Mouse (Mus musculus): Measurements from ENCODE around the gene Hist1h3g. TPM values are rescaled to one million over a fixed set of nuclear protein-coding genes. Genes with fewer than 3 reads are reported as not detected.

Gene Hist1h3g
- total RNA-seq, 1 experiment from 2014 or later, result not detected

Other genes with a start within 250 kb of the Hist1h3g start
- gene Zfp322a, start 166.2 kb upstream of the Hist1h3g start, total RNA-seq (2017), result 27.6 to 70.6 TPM (median 42.7 TPM) in 3 replicates
- gene Abt1, start 111.6 kb upstream of the Hist1h3g start, total RNA-seq (2017), result 12.1 to 15.9 TPM (median 13.2 TPM) in 3 replicates
- not detected in 3 replicates for gene Btn1a1, start 69.5 kb upstream of the Hist1h3g start, total RNA-seq (2017)
- gene Btn2a2, start 46.6 kb upstream of the Hist1h3g start, total RNA-seq (2017), result not detected in 3 replicates
- 24.5 to 149 TPM (median 46.4 TPM) in 3 replicates for gene Hist1h4h, start 4.4 kb upstream of the Hist1h3g start, total RNA-seq (2017)
- gene Hist1h2af, start 1.5 kb upstream of the Hist1h3g start, total RNA-seq (2017), result 1.4 to 11.6 TPM in 2 of 3 replicates, not detected in the other
- gene Hist1h2bh, start 8.0 kb downstream of the Hist1h3g start, total RNA-seq (2017), result 0.21 to 4.4 TPM (median 2.1 TPM) in 3 replicates
- gene Hist1h3f, start 8.6 kb downstream of the Hist1h3g start, total RNA-seq (2017), result 0.53 to 21.8 TPM (median 16.4 TPM) in 3 replicates
- 42.2 to 123 TPM (median 49.9 TPM) in 3 replicates for gene Hist1h4f, start 16.2 kb downstream of the Hist1h3g start, total RNA-seq (2017)
- 16.3 to 25.9 TPM (median 21.9 TPM) in 3 replicates for gene Hist1h1d, start 17.8 kb downstream of the Hist1h3g start, total RNA-seq (2017)
- 12.4 to 48.1 TPM (median 39.4 TPM) in 3 replicates for gene Hist1h3e, start 26.9 kb downstream of the Hist1h3g start, total RNA-seq (2017)
- 6.1 to 28.4 TPM (median 15.0 TPM) in 3 replicates for gene Hist1h2ae, start 35.8 kb downstream of the Hist1h3g start, total RNA-seq (2017)
- gene Hist1h2bg, start 36.0 kb downstream of the Hist1h3g start, total RNA-seq (2017), result 86.4 to 193 TPM (median 86.9 TPM) in 3 replicates
- gene Hist1h2bf, start 38.8 kb downstream of the Hist1h3g start, total RNA-seq (2017), result 19.2 to 51.4 TPM (median 45.4 TPM) in 3 replicates
- 1.5 to 92.8 TPM (median 16.7 TPM) in 3 replicates for gene Hist1h2ad, start 39.0 kb downstream of the Hist1h3g start, total RNA-seq (2017)
- 1.5 to 3.3 TPM (median 2.1 TPM) in 3 replicates for gene Hist1h3d, start 40.3 kb downstream of the Hist1h3g start, total RNA-seq (2017)
- gene Hist1h4d, start 46.2 kb downstream of the Hist1h3g start, total RNA-seq (2017), result 78.9 to 170 TPM (median 90.0 TPM) in 3 replicates
- gene Hist1h2be, start 85.7 kb downstream of the Hist1h3g start, total RNA-seq (2017), result 13.1 to 35.9 TPM (median 14.5 TPM) in 3 replicates
- gene Hist1h1e, start 87.1 kb downstream of the Hist1h3g start, total RNA-seq (2017), result 81.6 to 216 TPM (median 97.2 TPM) in 3 replicates
- gene Hist1h2ac, start 148.5 kb downstream of the Hist1h3g start, total RNA-seq (2017), result 5.0 to 8.9 TPM (median 8.3 TPM) in 3 replicates
- gene Hist1h2bc, start 148.8 kb downstream of the Hist1h3g start, total RNA-seq (2017), result 28.7 to 101 TPM (median 49.7 TPM) in 3 replicates
- not detected in 3 replicates for gene Hist1h1t, start 160.4 kb downstream of the Hist1h3g start, total RNA-seq (2017)
- gene Hist1h4c, start 163.0 kb downstream of the Hist1h3g start, total RNA-seq (2017), result 82.1 to 150 TPM (median 93.5 TPM) in 3 replicates
- gene Hfe, start 175.4 kb downstream of the Hist1h3g start, total RNA-seq (2017), result 90.6 to 170 TPM (median 150 TPM) in 3 replicates
- gene Hist1h1c, start 203.4 kb downstream of the Hist1h3g start, total RNA-seq (2017), result 589 to 739 TPM (median 677 TPM) in 3 replicates
- 6.8 TPM in 1 of 3 replicates, not detected in the others for gene Hist1h3c, start 210.2 kb downstream of the Hist1h3g start, total RNA-seq (2017)
- gene Hist1h2bb, start 211.3 kb downstream of the Hist1h3g start, total RNA-seq (2017), result 151 to 300 TPM (median 178 TPM) in 3 replicates
- 64.3 to 74.6 TPM in 2 of 3 replicates, not detected in the other for gene Hist1h2ab, start 215.7 kb downstream of the Hist1h3g start, total RNA-seq (2017)
- gene Hist1h3b, start 216.8 kb downstream of the Hist1h3g start, total RNA-seq (2017), result 9.7 TPM in 1 of 3 replicates, not detected in the others
- 10.8 to 62.1 TPM (median 12.1 TPM) in 3 replicates for gene Hist1h4b, start 221.6 kb downstream of the Hist1h3g start, total RNA-seq (2017)
- 43.2 to 186 TPM (median 59.3 TPM) in 3 replicates for gene Hist1h4a, start 225.8 kb downstream of the Hist1h3g start, total RNA-seq (2017)
- gene Hist1h3a, start 227.0 kb downstream of the Hist1h3g start, total RNA-seq (2017), result 4.6 to 86.2 TPM (median 18.3 TPM) in 3 replicates
- gene Hist1h1a, start 228.2 kb downstream of the Hist1h3g start, total RNA-seq (2017), result 55.4 to 86.3 TPM (median 64.8 TPM) in 3 replicates
- not detected in 3 replicates for gene Trim38, start 234.5 kb downstream of the Hist1h3g start, total RNA-seq (2017)